Mouse (Mus musculus): ENCODE data around the gene Ncmap. TPM values are rescaled to one million over a fixed set of nuclear protein-coding genes. Genes with fewer than 3 reads are reported as not detected.

Gene Ncmap
- polyA plus RNA-seq, 1 experiment, result not detected

DNA sequence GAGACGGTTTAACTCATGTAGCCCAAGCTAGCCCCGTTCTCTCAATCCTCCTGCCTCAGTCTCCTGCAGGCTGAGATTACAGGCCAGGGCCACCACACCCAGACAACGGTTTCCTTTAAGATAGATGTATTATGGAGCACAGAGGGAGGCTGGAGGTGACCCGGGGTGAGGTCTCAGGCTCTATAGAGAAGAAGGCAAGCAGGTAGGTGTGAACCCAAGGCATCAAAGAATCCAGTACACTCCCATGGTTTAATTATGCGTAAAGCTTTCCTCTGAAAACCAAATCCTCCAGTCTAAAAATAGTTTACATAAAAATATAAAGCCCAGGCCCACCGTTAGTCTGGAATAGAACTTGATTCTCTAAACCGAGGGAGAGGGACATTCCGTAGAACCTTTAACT lies 15.5 kb upstream of the Ncmap start:
- Histone ChIP-seq H3K27ac (ENCODE audit: insufficient read depth, low read depth, low read length) (no peak overlapping the region), H3K4me1 (ENCODE audit: control insufficient read depth, insufficient read depth, low read length) (no peaks in the 10 kb centered on the region), H3K4me3 (ENCODE audit: insufficient read depth, low read depth, low read length) (no peak overlapping the region)
- no peak for TF ChIP-seq POLR2A (IDR thresholded peaks at IDR 0.05; ENCODE audit: insufficient read depth, low read depth, low read length)
- no peak for TF ChIP-seq CTCF (IDR thresholded peaks at IDR 0.05; ENCODE audit: insufficient read depth, low read depth, low read length)
- WGBS, result 73% methylated on average over 8 of the region's 8 CpGs

DNA sequence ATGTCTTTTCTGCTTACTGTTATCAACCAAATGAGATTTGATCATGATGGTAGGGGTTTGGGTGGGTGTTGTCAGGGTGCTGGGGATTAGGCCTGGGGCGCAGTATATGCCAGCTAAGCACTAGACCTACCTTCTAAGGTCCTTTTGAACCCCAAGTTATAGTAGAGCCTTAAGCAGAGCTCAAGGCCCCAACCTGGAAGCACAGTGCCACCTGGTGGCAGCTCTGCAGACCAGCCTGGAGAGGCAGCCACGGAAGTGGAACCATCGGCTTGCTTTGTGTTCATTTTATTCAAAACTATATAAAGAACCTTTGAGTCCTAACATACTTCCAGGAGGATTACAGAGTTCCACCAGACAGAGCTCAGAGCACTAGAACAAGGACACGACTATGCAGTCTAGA lies 13.6 kb upstream of the Ncmap start:
- Histone ChIP-seq H3K4me1 (ENCODE audit: control insufficient read depth, insufficient read depth, low read length) (no peaks in the 10 kb centered on the region), H3K27ac (ENCODE audit: insufficient read depth, low read depth, low read length) (no peak overlapping the region), H3K4me3 (ENCODE audit: insufficient read depth, low read depth, low read length) (no peak overlapping the region)
- WGBS, result 31% methylated on average over 4 of the region's 4 CpGs
- TF ChIP-seq POLR2A (IDR thresholded peaks at IDR 0.05; ENCODE audit: insufficient read depth, low read depth, low read length) (no peak), CTCF (IDR thresholded peaks at IDR 0.05; ENCODE audit: insufficient read depth, low read depth, low read length) (peak; percentile 82; the same call in 1 of the 2 replicates)

DNA sequence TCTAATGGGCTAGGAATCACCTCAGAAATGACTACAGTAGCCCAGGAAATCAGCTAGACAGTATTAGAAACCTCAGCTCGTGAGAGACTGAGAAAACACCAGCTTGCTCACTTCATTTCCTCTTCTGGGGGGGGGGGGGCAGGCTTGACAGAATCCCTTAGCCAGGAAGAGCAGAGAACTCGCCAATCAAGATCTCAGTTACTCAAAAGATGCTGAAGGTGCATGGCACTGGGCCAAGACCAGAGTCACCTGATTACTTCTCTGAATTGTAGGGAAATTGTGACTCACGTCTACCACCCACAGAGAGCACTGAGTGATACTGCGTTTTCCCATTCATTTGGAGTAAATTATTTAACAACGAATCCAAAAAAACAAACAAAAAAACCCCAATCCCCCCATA lies 8.2 kb upstream of the Ncmap start:
- Histone ChIP-seq H3K4me3 (ENCODE audit: insufficient read depth, low read depth, low read length) (no peak overlapping the region), H3K27ac (ENCODE audit: insufficient read depth, low read depth, low read length) (no peak overlapping the region), H3K4me1 (ENCODE audit: control insufficient read depth, insufficient read depth, low read length) (peaks cover 6% of the 10 kb centered on the region)
- TF ChIP-seq CTCF (IDR thresholded peaks at IDR 0.05; ENCODE audit: insufficient read depth, low read depth, low read length) (no peak), POLR2A (IDR thresholded peaks at IDR 0.05; ENCODE audit: insufficient read depth, low read depth, low read length) (no peak)
- 18% methylated on average over 5 of the region's 5 CpGs for WGBS

DNA sequence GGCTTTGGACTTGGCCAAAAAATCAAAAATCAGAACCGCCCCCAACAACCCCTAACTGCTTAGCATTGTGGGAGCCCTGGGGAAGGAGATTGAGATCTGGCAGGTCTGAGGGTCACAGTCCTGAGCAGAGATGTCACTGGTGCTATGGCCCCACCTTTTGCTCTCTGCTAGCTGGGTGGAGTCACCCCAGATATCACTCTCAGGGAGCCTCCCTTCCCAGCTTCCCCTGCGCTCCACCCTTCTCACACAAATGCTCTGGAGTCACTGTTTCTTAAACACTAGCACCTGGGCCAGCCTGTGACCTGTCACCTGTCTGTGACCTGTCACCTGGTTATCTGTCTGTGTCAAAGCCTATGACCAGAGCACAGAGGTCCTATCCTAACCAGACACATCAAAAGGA lies 6.9 kb upstream of the Ncmap start:
- Histone ChIP-seq H3K27ac (ENCODE audit: insufficient read depth, low read depth, low read length) (no peak overlapping the region), H3K4me1 (ENCODE audit: control insufficient read depth, insufficient read depth, low read length) (peaks cover 6% of the 10 kb centered on the region), H3K4me3 (ENCODE audit: insufficient read depth, low read depth, low read length) (no peak overlapping the region)
- TF ChIP-seq POLR2A (IDR thresholded peaks at IDR 0.05; ENCODE audit: insufficient read depth, low read depth, low read length) (no peak), CTCF (IDR thresholded peaks at IDR 0.05; ENCODE audit: insufficient read depth, low read depth, low read length) (no peak)
- 98% methylated on average over 2 of the region's 2 CpGs for WGBS

DNA sequence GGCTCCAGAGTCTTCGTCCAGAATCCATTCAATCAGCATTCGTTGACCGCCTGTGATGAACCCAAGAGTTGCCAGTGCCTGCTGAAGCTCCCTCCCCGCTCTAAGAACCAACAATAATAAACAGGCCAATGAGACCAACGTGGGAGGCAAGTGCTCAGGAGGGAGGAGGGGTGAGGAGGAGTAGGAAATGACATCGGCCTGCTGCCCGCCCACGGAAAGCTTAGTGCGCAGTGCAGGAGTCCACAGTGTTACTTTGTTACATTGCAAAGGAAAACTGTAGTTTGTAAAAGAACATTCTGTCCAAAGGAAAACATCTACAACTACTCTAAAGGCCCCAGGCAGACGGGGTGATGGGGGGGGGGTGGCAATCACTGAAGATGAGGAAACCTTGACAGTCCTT lies 6.0 kb upstream of the Ncmap start:
- H3K4me1 ChIP-seq (ENCODE audit: control insufficient read depth, insufficient read depth, low read length), result peaks cover 6% of the 10 kb centered on the region
- 73% methylated on average over 10 of the region's 10 CpGs for WGBS
- no peak for TF ChIP-seq CTCF (IDR thresholded peaks at IDR 0.05; ENCODE audit: insufficient read depth, low read depth, low read length)
- no peak for TF ChIP-seq POLR2A (IDR thresholded peaks at IDR 0.05; ENCODE audit: insufficient read depth, low read depth, low read length)
- H3K4me3 ChIP-seq (ENCODE audit: insufficient read depth, low read depth, low read length), result no peak overlapping the region
- H3K27ac ChIP-seq (ENCODE audit: insufficient read depth, low read depth, low read length), result no peak overlapping the region

DNA sequence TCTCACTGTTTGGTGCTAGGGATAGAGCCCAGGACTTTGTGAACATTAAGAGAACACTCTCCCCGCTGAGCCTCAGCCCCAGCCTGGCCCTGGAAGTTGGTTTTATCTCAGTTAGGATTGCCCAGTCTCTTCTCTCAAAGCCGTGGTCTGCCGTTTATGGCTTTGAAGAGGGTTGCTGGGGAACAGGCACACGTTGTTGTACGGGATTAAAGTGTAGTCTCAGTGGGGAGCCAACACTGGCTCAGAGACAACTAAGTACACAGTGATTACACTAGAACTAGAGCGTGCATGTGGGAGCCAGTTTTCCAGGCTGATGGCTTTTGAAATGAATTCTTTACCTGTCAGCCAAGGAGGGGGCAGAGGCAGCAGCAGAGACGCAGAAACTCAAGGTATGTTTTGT lies 3.9 kb upstream of the Ncmap start:
- H3K4me1 ChIP-seq (ENCODE audit: control insufficient read depth, insufficient read depth, low read length), result peaks cover 6% of the 10 kb centered on the region
- 36% methylated on average over 7 of the region's 7 CpGs for WGBS
- TF ChIP-seq POLR2A (IDR thresholded peaks at IDR 0.05; ENCODE audit: insufficient read depth, low read depth, low read length), result no peak
- no peak for TF ChIP-seq CTCF (IDR thresholded peaks at IDR 0.05; ENCODE audit: insufficient read depth, low read depth, low read length)
- H3K4me3 ChIP-seq (ENCODE audit: insufficient read depth, low read depth, low read length), result no peak overlapping the region
- H3K27ac ChIP-seq (ENCODE audit: insufficient read depth, low read depth, low read length), result no peak overlapping the region

DNA sequence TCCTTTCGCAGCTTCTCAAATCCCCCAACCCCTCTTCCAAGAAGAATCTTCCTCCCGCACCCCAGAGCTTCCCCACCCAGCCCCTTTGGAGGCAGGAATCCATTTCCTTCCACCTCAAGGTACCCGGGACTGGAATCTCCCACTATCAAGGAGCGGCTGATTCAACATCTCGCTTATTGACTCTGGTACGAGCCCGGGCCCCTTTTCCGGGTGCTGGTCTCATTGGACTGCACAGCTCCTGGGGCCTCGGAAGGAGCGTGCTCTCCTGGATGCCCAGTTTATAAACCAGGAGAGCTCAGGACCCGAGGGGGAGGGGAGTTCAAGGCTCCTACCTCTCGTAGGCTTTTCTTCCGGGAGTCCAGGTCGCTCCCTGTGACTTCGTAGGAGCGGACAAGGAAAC lies 476 bp downstream of the Ncmap start:
- Histone ChIP-seq H3K4me1 (ENCODE audit: control insufficient read depth, insufficient read depth, low read length) (no peaks in the 10 kb centered on the region; the same call in 1 of the 2 replicates), H3K27ac (ENCODE audit: insufficient read depth, low read depth, low read length) (no peak overlapping the region), H3K4me3 (ENCODE audit: insufficient read depth, low read depth, low read length) (no peak overlapping the region)
- 30% methylated on average over 16 of the region's 16 CpGs for WGBS
- TF ChIP-seq CTCF (IDR thresholded peaks at IDR 0.05; ENCODE audit: insufficient read depth, low read depth, low read length) (no peak), POLR2A (IDR thresholded peaks at IDR 0.05; ENCODE audit: insufficient read depth, low read depth, low read length) (no peak)

DNA sequence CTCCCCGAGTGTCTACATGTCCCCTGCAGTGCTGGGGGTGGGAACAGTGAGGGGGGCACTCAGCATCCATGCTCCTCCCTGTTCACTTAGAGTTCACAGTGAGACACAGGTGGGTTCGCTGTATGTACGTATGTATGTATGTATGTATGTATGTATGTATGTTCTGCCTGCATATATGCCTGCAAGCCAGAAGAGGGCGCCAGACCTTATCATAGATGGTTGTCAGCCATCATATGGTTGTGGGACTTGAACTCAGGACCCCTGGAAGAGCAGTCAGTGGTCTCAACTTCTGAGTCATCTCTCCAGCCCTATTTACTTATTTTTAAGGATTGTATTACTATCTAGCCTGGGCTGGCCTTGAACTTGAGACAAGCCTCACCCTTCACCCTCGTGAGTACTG lies 1.7 kb downstream of the Ncmap start:
- no peaks in the 10 kb centered on the region; the same call in 1 of the 2 replicates for H3K4me1 ChIP-seq (ENCODE audit: control insufficient read depth, insufficient read depth, low read length)
- no peak overlapping the region for H3K27ac ChIP-seq (ENCODE audit: insufficient read depth, low read depth, low read length)
- 92% methylated on average over 5 of the region's 5 CpGs for WGBS
- H3K4me3 ChIP-seq (ENCODE audit: insufficient read depth, low read depth, low read length), result no peak overlapping the region
- TF ChIP-seq POLR2A (IDR thresholded peaks at IDR 0.05; ENCODE audit: insufficient read depth, low read depth, low read length), result no peak
- no peak for TF ChIP-seq CTCF (IDR thresholded peaks at IDR 0.05; ENCODE audit: insufficient read depth, low read depth, low read length)

DNA sequence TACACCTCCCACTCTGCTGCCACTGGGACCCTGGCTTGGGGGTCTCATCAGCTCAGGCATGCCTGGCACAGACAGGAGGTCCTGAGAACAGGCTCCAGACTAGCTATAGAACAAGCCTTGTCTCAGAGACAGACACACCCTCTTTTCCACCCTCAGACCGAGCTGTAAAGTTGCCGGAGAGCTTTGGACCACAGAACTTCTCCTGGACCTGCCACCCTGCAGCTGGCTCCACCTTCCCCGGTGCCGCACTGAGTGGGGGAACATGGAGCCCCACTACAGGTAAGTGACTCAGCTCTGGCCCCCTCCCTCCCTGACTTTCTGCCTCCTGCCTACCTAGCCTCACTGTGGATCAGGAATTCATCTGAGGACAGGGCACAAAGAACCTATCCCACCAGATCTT lies 2.7 kb downstream of the Ncmap start:
- TF ChIP-seq POLR2A (IDR thresholded peaks at IDR 0.05; ENCODE audit: insufficient read depth, low read depth, low read length) (no peak), CTCF (IDR thresholded peaks at IDR 0.05; ENCODE audit: insufficient read depth, low read depth, low read length) (no peak)
- H3K4me1 ChIP-seq (ENCODE audit: control insufficient read depth, insufficient read depth, low read length), result no peaks in the 10 kb centered on the region; the same call in 1 of the 2 replicates
- 90% methylated on average over 4 of the region's 4 CpGs for WGBS
- no peak overlapping the region for H3K4me3 ChIP-seq (ENCODE audit: insufficient read depth, low read depth, low read length)
- H3K27ac ChIP-seq (ENCODE audit: insufficient read depth, low read depth, low read length), result no peak overlapping the region

DNA sequence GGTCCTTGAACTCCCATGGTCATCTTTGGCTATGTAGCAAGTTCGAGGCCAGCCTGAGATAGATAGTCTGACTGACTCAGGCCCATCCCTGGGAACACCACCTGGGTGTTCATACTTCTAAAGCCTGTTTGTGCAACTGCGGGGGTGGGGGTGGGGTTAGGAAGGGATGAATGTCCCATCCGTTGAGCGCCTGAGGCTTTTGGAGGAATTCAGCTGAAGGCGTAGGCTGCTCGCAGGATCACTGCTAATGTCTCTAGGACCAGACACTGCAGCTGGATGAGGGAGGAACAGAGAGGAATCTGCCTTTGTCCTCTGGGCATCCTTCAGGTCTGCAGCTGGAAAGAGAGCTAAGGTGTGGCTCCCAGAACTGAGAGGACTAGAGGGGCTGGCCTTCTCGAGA lies 3.4 kb downstream of the Ncmap start:
- H3K4me3 ChIP-seq (ENCODE audit: insufficient read depth, low read depth, low read length), result no peak overlapping the region
- 82% methylated on average over 7 of the region's 7 CpGs for WGBS
- H3K4me1 ChIP-seq (ENCODE audit: control insufficient read depth, insufficient read depth, low read length), result no peaks in the 10 kb centered on the region; the same call in 1 of the 2 replicates
- no peak overlapping the region for H3K27ac ChIP-seq (ENCODE audit: insufficient read depth, low read depth, low read length)
- no peak for TF ChIP-seq CTCF (IDR thresholded peaks at IDR 0.05; ENCODE audit: insufficient read depth, low read depth, low read length)
- no peak for TF ChIP-seq POLR2A (IDR thresholded peaks at IDR 0.05; ENCODE audit: insufficient read depth, low read depth, low read length)

Measured in olfactory bulb, adult 2 months (tissue).